Mouse (Mus musculus): ENCODE measurements around the gene Pde6g. TPM values are rescaled to one million over a fixed set of nuclear protein-coding genes. Genes with fewer than 3 reads are reported as not detected.

Pde6g gene
- polyA plus RNA-seq, 1 experiment: 0.18 TPM

DNA sequence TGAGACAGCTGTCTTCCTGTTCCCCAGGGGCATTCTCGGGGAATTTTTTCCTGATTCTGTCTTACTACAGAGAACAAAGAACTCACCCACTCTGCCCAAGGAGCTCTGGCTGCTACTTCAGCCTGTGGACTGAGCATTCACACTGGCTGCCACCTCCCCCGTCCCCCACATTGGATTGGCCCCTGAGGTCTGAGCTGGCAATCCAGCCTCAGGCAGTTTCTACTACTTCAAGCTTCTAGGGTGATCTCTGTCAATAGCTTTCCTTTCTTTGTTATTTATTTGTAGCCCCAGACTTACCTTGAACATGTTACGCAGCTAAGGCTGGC is 39.5 kb upstream of the Pde6g start:
- H3K79me2 ChIP-seq (ENCODE audit: control insufficient read depth, insufficient read depth): peaks cover 10% of the 10 kb centered on the region
- peak overlapping the region; percentile 68 for H3K4me3 ChIP-seq
- peak overlapping the region; percentile 79 for H3ac ChIP-seq (ENCODE audit: control insufficient read depth, insufficient read length)
- H3K27me3 ChIP-seq (ENCODE audit: control insufficient read depth, insufficient read depth, insufficient read length): no peaks in the 10 kb centered on the region
- TF ChIP-seq MYOD1 (IDR thresholded peaks at IDR 0.05; ENCODE audit: control insufficient read depth in 1 of 3, insufficient read length in 2 of 3, low read depth in 2 of 3) (peak in 1 of 3 experiments; percentile 17), POLR2A (IDR thresholded peaks at IDR 0.05; ENCODE audit: insufficient read length, low read depth) (no peak), TCF12 (IDR thresholded peaks at IDR 0.05; ENCODE audit: insufficient read depth, poor library complexity, severe bottlenecking) (no peak), MAX (IDR thresholded peaks at IDR 0.05; ENCODE audit: low read depth) (no peak), MYOG (IDR thresholded peaks at IDR 0.05; ENCODE audit: control insufficient read depth in 1 of 3, insufficient read depth in 1 of 3, insufficient read length in 2 of 3, low read depth in 2 of 3) (no peak)
- peaks cover 8% of the 10 kb centered on the region for H3K36me3 ChIP-seq (ENCODE audit: control insufficient read depth, insufficient read depth)
- peak overlapping the region; percentile 85 for H3K4me2 ChIP-seq (ENCODE audit: low read depth)

DNA sequence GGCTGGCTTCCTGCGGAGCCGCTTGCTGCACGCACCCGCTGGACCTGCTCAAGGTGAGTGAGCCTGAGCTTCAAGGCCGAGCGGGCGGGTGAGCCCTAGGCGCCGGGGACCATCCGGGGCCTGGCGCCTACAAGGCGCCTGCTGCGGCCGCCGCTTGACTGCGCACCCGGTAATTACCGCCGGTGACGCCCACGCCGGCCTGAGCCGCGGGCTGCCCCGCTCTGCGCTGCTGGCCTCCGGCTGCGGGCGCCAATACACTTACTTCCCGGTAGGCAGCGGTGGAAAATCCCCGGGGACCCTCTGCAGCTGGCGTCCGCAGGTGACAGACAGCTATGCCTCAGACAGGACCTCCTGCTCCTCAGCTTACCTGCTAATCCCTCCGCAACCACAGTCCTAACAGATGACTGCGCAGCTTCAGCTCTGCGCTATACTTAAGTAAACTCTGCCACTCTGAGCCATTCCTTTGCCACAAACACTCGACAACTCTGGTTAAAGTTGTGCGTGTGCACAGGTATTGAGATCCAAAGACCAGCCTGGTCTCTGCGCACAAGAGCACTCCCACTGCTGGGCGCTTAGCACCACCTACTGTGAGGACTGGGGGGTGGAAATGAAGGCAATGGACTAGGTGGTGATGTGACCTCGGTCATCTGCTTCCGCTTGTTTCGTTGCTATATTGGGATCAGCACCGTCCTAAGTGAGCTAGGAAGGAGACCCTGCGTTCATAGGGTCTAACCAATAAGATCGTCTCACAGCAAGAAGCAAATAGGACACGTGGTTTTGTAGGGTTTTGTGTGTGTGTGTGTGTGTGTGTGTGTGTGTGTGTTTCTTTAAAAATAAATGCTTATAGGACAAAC is 39.0 kb upstream of the Pde6g start:
- H3ac ChIP-seq (ENCODE audit: control insufficient read depth, insufficient read length): peak overlapping the region; percentile 79
- peaks cover 14% of the 10 kb centered on the region for H3K36me3 ChIP-seq (ENCODE audit: control insufficient read depth, insufficient read depth)
- H3K79me2 ChIP-seq (ENCODE audit: control insufficient read depth, insufficient read depth): peaks cover 10% of the 10 kb centered on the region
- H3K27me3 ChIP-seq (ENCODE audit: control insufficient read depth, insufficient read depth, insufficient read length): no peaks in the 10 kb centered on the region
- TF ChIP-seq REST (IDR thresholded peaks at IDR 0.05; ENCODE audit: insufficient read depth, insufficient read length) (no peak), MYOG (IDR thresholded peaks at IDR 0.05; ENCODE audit: control insufficient read depth in 1 of 3, insufficient read depth in 1 of 3, insufficient read length in 2 of 3, low read depth in 2 of 3) (peak in 1 of 3 experiments; percentile 52), USF1 (IDR thresholded peaks at IDR 0.05; ENCODE audit: low read depth) (peak; percentile 84), TCF12 (IDR thresholded peaks at IDR 0.05; ENCODE audit: insufficient read depth, poor library complexity, severe bottlenecking) (no peak), SRF (IDR thresholded peaks at IDR 0.05; ENCODE audit: control insufficient read depth, insufficient read length, low read depth) (peak; percentile 23), MYOD1 (IDR thresholded peaks at IDR 0.05; ENCODE audit: control insufficient read depth in 1 of 3, insufficient read length in 2 of 3, low read depth in 2 of 3) (peak in 2 of 3 experiments; percentile 64 to 84), POLR2AphosphoS2 (IDR thresholded peaks at IDR 0.05; ENCODE audit: insufficient read length, low read depth) (no peak), CEBPB (IDR thresholded peaks at IDR 0.05; ENCODE audit: insufficient read depth, poor library complexity, severe bottlenecking) (no peak), E2F4 (IDR thresholded peaks at IDR 0.05; ENCODE audit: insufficient read depth) (no peak), TCF3 (IDR thresholded peaks at IDR 0.05; ENCODE audit: insufficient read length, low read depth) (no peak)
- H3K4me2 ChIP-seq (ENCODE audit: low read depth): peak overlapping the region; percentile 85
- H3K4me3 ChIP-seq: peak overlapping the region; percentile 68

DNA sequence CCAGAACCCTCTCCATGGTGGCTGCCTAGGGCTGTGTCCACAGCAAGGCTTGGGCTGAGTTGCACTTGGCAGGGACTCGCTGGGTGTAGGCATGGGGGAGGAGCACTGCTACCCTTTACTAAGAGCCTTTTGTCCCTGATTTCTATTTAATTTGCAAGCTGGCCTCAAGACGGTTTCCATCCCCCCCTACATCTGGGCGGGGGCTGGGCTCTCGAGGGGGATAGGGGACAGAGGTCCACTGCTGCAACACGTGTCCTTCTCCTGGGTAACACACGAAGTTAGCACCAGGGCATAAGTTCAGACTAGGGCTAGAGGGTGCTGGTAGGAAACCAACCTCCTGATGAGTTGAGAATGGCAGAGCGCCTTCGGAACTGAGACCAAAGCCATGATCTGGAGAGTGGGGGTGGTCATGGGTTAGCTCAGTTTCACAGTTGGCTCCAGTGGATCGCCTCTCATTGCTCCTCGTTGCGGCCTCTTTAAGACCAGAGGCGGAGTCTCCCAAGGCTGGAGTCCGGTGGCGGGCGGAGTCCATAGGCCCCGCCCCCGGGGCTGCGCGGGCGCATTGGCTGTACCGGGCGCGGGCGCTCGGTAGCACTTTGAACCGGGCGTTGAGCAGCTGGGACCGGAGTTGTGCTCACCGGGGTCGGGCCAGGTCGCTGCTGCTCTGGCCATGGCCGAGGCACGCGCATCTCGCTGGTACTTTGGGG is 38.2 kb upstream of the Pde6g start, which contains the start of gene Slc25a10:
Gene Slc25a10, plus strand, starts transcription at position 524 of the 707 bp plus-strand sequence.
- no peaks in the 10 kb centered on the region for H3K27me3 ChIP-seq (ENCODE audit: control insufficient read depth, insufficient read depth, insufficient read length)
- peak within 1 kb of the TSS; percentile 85 for H3K4me2 ChIP-seq (ENCODE audit: low read depth)
- peak within 1 kb of the TSS; percentile 79 for H3ac ChIP-seq (ENCODE audit: control insufficient read depth, insufficient read length)
- H3K36me3 ChIP-seq (ENCODE audit: control insufficient read depth, insufficient read depth): peaks cover 22% of the 10 kb centered on the region
- TF ChIP-seq POLR2AphosphoS2 (IDR thresholded peaks at IDR 0.05; ENCODE audit: insufficient read length, low read depth) (peak; percentile 79), E2F4 (IDR thresholded peaks at IDR 0.05; ENCODE audit: insufficient read depth) (peak; percentile 83), USF1 (IDR thresholded peaks at IDR 0.05; ENCODE audit: low read depth) (no peak), MYOD1 (IDR thresholded peaks at IDR 0.05; ENCODE audit: control insufficient read depth in 1 of 3, insufficient read length in 2 of 3, low read depth in 2 of 3) (peak in 1 of 3 experiments; percentile 48), TCF12 (IDR thresholded peaks at IDR 0.05; ENCODE audit: insufficient read depth, poor library complexity, severe bottlenecking) (no peak), TCF3 (IDR thresholded peaks at IDR 0.05; ENCODE audit: insufficient read length, low read depth) (no peak), POLR2A (IDR thresholded peaks at IDR 0.05; ENCODE audit: insufficient read length, low read depth) (peak; percentile 86), MYOG (IDR thresholded peaks at IDR 0.05; ENCODE audit: control insufficient read depth in 1 of 3, insufficient read depth in 1 of 3, insufficient read length in 2 of 3, low read depth in 2 of 3) (peak in 1 of 3 experiments; percentile 19), MAX (IDR thresholded peaks at IDR 0.05; ENCODE audit: low read depth) (no peak), CEBPB (IDR thresholded peaks at IDR 0.05; ENCODE audit: insufficient read depth, poor library complexity, severe bottlenecking) (no peak), REST (IDR thresholded peaks at IDR 0.05; ENCODE audit: insufficient read depth, insufficient read length) (no peak), SRF (IDR thresholded peaks at IDR 0.05; ENCODE audit: control insufficient read depth, insufficient read length, low read depth) (peak; percentile 13)
- peak within 1 kb of the TSS; percentile 68 for H3K4me3 ChIP-seq
- peaks cover 14% of the 10 kb centered on the region for H3K79me2 ChIP-seq (ENCODE audit: control insufficient read depth, insufficient read depth)

DNA sequence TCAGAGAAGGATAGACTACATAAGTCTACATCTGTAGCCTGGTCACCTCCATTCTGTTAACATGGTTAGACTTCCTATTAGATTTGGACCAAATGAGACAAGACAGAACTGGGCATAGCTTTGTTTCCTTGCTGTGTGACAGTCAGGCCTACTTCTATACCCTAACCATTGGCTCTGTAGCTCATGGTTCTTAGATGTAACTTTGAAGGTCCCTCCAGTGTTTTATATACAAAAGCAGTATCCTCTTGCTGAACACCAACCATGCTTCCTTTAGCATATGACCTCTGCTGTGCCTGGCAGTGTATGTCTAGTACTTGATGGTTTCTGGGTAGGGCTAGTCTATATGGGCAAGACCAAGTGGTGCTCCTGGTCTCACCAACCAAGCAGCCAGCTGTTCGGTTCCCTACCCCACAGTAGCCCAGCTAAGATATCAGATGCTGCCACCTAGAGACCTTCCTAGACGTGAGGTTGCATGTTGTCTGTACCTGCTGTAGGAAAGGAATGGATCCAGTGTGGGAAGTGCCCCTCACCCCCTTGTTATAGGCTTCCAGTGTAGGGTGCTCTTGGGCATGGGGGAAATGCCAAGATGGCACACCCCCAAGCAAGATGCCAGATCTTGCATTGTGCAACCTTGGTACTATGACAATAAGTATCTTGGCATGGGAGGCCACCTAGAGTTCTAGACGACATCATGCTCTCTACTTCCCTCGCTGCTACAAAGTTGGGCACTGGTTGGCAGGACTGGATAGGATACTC is 37.2 kb upstream of the Pde6g start:
- Histone ChIP-seq H3K36me3 (ENCODE audit: control insufficient read depth, insufficient read depth) (peaks cover 17% of the 10 kb centered on the region), H3K4me2 (ENCODE audit: low read depth) (peak overlapping the region; percentile 85), H3ac (ENCODE audit: control insufficient read depth, insufficient read length) (no peak overlapping the region), H3K4me3 (peak overlapping the region; percentile 68), H3K27me3 (ENCODE audit: control insufficient read depth, insufficient read depth, insufficient read length) (no peaks in the 10 kb centered on the region), H3K79me2 (ENCODE audit: control insufficient read depth, insufficient read depth) (peaks cover 24% of the 10 kb centered on the region)
- TF ChIP-seq POLR2A (IDR thresholded peaks at IDR 0.05; ENCODE audit: insufficient read length, low read depth): no peak
- TF ChIP-seq SRF (IDR thresholded peaks at IDR 0.05; ENCODE audit: control insufficient read depth, insufficient read length, low read depth): no peak
- no peak for TF ChIP-seq MYOG (IDR thresholded peaks at IDR 0.05; ENCODE audit: control insufficient read depth in 1 of 3, insufficient read depth in 1 of 3, insufficient read length in 2 of 3, low read depth in 2 of 3)
- no peak for TF ChIP-seq REST (IDR thresholded peaks at IDR 0.05; ENCODE audit: insufficient read depth, insufficient read length)
- no peak for TF ChIP-seq MYOD1 (IDR thresholded peaks at IDR 0.05; ENCODE audit: control insufficient read depth in 1 of 3, insufficient read length in 2 of 3, low read depth in 2 of 3)
- no peak for TF ChIP-seq TCF3 (IDR thresholded peaks at IDR 0.05; ENCODE audit: insufficient read length, low read depth)
- TF ChIP-seq POLR2AphosphoS2 (IDR thresholded peaks at IDR 0.05; ENCODE audit: insufficient read length, low read depth): peak; percentile 9
- TF ChIP-seq USF1 (IDR thresholded peaks at IDR 0.05; ENCODE audit: low read depth): no peak
- no peak for TF ChIP-seq TCF12 (IDR thresholded peaks at IDR 0.05; ENCODE audit: insufficient read depth, poor library complexity, severe bottlenecking)
- TF ChIP-seq MAX (IDR thresholded peaks at IDR 0.05; ENCODE audit: low read depth): no peak
- TF ChIP-seq CEBPB (IDR thresholded peaks at IDR 0.05; ENCODE audit: insufficient read depth, poor library complexity, severe bottlenecking): 0 out of 2 replicates have a peak, but pooled peaks have one; percentile 3

Data from myocyte (in vitro differentiated cells).